Mouse (Mus musculus) testis, postnatal 10 days (tissue): ENCODE measurements around the gene Sod2.
"Not testable (repeated sequence)": the region's sequence is repeated elsewhere in the genome, so short reads cannot be mapped to it uniquely, and the experiment has no call there.

ENCODE experiments used
- DNase-seq: peaks from one replicate; pipeline ENCODE4 v3.0.0; 2021; ENCODE audit warnings: low spot score

Gene Sod2

DNA sequence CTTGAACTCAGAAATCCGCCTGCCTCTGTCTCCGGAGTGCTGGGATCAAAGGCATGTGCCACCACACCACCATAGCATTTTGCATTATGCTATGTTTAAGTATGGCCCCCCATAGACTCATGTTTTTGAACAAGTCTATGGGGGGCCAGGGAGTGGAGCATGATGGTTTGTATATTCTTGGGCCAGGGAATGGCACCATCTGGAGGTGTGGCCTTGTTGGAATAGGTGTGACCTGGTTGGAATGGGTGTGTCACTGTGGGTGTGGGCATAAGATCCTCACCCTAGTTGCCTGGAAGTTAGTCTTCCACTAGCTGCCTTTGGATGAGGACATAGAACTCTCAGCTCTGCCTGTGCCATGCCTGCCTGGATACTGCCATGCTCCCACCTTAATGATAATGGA, at the start of gene Sod2:
Sod2 (plus strand) TSS at position 301 of the 400 bp plus-strand sequence.
- DNase-seq: not testable (repeated sequence)

DNA sequence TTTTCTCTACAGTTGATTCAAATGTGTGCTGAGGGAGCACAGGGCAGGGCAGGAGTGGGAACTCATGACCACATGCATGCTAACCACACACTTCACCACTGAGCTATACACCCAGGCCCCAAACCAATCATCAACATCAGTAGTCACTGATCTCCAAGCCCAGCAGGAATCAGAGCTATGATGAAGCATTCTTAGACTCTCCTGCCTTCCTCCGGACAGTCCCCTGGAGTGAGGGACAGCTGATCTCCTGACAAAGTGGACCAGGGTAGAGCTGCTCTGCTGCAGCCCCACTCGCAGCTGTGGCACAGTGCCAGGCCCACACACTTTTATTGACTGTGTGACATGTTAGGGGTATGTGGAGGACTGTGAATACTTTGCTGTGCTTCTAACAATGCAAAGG, 47.3 kb upstream of the Sod2 start:
- DNase-seq: not testable (repeated sequence)

DNA sequence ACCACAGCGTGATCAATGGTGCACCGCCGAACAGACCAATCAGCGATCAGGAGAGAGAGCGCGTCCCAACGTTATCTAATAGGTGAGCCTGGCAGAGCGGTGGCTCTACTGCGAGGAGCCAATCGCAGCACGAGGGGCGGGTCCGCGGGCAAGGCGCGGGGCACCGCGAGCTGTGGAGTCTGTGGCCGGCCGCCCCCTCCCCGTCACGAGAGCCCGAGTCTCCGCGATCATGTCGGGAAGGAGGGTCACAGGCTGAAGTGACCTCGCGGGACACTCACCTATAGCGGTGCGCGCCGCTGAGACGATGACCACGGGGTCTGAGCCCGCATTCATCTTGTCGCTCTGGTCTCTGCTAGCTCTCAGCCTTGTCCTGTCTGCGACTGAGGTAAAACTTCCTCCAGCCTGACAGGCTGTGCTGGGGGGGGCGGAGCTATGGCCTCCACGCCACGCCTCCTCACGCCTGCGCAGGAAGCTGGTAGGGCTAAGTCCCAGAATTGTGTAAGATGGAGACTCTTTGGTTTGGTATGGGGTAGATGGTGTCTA, 46.2 kb upstream of the Sod2 start, which contains the start of gene Acat2:
Acat2 (minus strand) TSS at position 417 of the 543 bp plus-strand sequence.
- peak; percentile 97 for DNase-seq

DNA sequence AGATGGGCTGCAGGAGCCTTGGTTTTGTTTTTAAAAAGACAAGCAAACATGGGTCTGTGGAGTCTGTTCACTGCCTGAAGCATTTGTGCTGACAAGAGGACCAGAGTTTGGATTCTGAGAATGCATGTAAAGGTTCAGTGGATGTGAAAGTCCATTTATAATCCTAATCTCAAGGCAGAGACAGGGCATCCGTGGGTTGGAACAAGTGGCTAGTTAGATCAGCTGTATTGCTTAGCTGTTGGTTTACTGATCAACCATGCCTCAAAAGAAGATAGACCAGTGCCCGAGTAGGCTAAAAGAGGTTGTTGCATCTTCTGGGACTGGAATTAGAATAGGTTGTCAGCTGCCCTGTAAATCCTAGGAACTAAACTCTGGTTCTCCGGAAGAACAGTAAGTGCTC, 43.2 kb upstream of the Sod2 start:
- no peak for DNase-seq

DNA sequence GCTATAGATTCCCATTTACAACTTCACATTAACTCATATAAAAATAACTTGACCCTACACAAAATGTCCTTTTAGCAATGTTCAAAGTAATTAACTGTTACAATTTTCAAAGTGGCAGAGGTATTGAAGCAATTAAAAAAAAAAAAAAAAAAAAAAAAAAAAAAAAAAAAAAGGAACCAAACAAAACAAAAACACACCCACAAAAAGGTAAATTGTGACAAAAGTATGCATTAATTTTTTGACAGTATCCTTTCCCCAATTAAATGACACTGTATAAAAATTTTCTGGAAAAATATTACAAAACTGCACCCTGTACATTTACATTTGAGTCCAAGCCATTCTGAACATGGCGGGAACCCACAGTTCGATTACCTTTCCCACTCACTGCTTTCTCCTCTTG, 39.5 kb upstream of the Sod2 start:
- DNase-seq: no peak

DNA sequence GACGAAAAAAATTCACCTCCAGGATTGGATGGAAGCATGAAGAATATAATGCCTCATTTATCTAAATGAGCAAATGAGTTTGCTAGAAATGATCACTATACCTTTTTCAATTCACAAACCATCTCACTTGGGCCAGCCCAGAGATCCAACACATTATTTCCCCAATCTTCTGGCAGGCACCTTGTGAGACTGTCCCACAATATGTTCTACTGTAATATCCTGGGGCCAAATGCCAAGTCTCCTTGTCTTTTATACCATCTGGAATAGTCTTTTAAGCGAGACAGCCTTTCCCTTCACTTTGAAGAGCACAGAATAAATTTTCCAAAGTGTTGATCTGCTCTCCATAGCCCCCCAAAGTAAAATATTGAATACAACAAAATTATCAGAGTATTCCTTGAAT, 32.8 kb upstream of the Sod2 start:
- no peak for DNase-seq

DNA sequence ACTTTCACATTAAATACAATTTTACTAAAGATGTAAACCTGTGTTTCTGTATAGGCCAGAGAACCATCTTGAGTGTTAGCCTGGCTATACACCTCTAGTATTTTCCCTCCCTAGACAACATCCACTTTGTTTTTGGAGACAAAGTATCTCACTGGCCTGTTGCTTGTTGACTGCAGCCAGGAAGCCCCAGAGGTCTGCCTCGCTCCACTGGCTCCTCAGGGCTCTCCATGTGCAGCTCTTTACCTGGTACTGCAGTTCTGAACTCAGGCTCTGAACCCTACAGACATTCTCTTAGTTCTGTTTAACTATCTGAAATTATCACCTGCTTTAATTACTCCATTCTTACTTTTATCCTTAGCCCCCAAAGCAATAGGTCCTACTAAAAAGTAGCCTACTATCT, 28.1 kb upstream of the Sod2 start:
- no peak for DNase-seq

DNA sequence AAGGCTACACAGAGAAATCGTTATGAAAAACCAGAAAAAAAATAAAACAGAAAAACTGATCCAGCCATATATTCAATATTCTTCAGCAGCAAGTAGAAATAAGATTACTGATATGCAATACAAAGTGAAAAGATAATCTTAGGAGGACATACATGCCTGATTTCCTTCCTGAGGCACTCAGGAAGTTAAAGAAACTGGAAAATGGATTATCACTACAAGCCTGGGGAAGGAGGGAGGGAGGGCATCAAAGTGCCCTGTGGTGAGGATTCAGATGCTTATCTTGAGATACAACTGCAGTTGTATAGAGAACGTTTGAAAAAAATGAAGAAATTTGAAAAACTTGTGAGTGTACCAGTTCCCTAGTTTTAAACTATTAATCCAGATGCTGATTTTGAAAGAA, 22.7 kb upstream of the Sod2 start:
- DNase-seq: no peak

DNA sequence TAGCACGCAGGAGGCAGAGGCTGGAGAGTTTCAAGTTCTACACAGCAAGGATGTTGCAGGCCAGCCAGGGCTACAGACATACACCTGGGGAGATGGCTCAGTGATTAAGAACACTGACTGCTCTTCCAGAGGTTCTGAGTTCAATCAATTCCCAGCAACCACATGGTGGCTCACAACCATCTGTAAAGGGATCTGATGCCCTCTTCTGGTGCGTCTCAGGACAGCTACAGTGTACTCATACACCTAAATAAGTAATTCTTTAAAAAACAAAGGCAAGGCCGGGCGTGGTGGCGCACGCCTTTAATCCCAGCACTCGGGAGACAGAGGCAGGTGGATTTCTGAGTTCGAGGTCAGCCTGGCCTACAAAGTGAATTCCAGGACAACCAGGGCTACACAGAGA, 18.6 kb upstream of the Sod2 start:
- DNase-seq: not testable (repeated sequence)

DNA sequence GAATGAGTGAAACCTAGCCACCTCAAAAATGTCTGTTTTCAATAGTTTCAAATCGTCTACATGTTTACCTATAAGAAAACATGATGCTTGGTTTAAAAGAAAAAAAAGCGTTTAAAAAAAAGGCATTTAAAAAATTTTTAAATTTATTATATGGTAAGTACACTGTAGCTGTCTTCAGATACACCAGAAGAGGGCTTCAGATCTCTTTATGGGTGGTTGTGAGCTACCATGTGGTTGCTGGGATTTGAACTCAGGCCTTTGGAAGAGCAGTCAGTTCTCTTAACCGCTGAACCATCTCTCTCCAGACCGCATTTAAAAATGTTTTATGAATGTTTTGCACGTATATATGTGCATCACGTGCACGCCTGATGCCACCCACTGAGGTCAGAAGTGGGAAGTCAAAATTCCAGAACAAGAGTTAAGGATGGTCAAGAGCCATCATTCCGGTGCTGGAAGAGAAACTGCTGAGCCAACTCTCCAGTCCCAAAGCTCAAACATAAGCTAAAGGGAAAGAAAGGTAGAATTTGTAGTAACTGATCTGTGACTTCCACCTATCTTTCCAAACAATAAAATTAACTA, 16.0 kb upstream of the Sod2 start:
- DNase-seq: no peak

DNA sequence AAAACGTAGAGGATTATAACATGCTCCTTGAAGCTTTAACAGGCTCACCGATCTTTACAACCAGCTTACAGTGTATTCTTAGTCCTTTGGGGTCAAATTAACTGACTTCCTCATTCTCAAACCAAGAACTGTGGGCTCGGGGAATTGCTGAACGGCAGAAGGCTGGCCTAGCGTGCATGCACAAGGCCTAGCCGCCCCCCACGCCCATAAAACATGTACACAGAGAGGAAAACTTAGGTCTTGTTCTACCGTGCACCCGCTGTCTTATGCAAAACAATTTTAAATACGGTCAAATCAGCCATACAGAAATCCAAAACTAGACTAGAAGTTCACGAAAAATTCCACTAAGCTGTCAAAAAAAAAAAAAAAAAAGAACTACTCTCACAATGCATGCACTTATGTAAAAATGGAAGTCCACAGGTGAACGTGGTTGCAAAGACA, 15.4 kb upstream of the Sod2 start:
- DNase-seq: no peak

DNA sequence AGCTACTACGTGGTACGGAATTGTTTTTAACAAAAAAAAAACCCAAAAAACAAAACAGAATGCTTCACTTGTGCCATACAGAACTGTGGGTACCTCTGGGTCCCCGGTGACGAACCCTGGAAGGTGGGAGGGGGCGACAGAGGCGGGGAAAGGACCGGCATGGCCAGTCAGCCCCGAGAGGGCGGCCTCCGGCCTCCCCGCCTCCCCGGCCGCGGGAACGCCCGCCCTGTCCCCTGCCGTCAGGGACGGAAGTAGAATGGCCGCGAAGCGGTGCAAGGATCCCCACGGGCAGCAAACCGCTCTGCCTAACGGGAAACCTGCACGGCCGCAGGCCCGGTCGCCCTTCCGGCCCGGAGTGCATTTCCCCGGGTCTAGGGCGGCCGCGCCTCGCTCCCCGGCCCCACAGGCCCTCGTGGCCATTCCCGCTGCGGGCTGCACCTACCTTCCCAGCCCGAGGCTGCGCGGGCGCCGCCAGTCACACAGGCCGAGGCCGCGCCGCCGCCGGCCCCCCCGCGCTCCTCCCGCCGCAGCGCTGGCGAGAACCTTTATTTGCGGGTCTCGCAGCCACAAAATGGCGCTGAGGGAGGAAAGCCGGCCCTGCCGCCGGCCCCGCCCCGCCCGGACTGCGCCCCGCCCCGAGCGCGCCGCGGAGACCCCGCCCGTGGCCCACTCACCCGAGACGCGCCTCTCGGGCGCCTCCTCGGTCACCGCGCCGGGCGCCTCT, 14.8 kb upstream of the Sod2 start:
- peak; percentile 94 for DNase-seq

DNA sequence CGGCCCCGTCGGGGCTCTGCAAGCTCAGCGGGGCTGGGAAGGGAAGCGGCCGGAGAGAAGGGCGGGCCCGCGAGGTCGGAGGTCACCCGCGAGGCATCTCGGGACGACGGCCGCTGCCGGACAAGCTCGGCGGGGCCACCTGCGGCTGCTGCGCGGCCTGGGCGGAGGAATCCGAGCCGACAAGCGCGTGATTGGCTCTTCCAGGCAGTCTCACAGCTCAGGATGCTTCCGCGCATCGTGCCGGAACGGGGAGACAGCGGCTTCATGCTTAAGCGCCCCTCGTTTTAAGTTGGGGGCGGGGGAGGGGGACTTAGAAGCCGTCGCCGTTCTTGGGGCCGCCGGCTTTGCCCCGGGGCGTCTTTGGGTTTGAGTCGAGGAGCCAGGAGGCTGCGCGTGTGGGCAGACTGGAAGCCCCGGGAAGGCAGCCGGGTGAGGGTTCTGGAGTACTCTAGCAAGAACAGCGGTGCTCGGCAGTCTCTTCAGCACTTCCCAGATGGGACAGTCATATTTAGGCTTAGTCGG, 14.1 kb upstream of the Sod2 start:
- DNase-seq: peak; percentile 95

DNA sequence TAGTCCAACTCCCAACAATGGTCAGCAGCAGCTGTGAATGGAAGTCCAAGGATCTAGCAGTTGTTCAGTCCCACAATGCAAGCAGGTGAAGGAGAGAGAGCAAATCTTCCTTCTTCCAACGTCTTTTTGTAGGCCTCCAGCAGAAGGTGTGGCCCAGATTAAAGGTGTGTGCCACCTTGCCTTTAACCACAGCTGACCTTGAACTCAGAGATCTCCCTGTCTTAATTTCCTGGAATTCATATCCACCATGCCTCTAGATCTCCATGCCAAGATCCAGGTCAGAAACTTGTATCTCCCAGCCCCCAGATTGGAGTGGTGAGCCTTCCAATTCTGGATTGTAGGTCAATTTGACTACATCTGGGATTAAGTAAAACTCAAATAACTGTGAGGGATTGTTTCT, 12.6 kb upstream of the Sod2 start, which contains the start of gene Wtap:
Wtap (minus strand) TSS at position 101 of the 400 bp plus-strand sequence.
- DNase-seq: no peak

DNA sequence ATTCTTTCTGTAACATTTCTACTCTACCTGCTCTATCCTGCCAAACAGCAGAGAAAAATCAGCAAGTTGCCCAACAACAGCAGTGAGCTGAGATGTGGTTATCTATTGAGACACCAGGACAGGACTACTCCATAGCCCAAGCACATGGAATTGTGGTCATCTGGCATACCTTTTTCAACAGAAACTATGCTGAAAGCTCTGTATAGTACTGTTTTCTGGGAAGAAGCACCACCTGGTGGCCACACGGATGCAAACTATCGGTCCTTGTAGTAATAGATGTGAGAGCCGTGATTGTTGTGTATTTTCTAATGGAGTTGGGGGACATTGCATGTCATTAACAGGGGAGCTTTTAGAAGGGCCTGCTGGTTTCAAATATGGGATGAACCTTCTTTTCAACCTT, 10.3 kb upstream of the Sod2 start:
- peak; percentile 67 for DNase-seq

DNA sequence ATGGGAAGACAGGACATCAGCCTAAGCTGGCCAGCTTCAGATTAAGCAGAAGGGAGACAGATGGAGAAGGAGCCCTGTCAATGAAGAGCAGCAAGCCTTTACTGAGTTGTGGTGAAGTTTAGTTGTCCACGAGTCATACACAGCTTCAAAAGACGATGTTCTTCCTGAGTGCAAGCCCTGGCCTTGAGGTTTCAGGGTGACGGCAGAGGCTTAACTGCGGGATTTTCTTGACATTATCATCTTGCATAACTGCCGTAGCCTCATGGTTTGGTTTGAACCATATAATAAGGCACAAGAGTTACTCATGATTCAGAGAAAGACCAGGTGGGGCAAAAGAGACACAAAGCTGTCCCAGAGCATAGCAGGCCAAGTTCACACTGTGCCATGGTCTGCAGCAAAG, 8.8 kb upstream of the Sod2 start:
- no peak for DNase-seq

DNA sequence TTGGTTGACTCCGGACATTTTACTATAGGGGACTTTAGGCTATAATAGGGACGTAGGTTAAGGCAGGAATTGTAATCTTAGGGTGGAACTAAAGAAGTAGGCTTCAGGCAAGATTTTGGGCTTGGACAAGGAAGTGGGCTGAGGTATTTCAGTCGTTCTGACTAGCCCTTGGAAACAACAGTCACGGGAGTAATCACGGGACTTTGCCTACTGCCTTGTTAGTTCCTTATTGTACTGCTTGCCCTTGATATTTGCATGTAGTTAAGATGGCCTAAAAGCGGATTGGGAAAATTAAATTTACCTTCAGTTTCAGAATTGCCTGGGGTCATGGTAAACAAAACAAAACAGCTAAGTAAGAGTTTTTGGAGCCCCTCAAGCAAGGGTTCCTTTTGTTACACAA, 7.6 kb upstream of the Sod2 start:
- DNase-seq: no peak

DNA sequence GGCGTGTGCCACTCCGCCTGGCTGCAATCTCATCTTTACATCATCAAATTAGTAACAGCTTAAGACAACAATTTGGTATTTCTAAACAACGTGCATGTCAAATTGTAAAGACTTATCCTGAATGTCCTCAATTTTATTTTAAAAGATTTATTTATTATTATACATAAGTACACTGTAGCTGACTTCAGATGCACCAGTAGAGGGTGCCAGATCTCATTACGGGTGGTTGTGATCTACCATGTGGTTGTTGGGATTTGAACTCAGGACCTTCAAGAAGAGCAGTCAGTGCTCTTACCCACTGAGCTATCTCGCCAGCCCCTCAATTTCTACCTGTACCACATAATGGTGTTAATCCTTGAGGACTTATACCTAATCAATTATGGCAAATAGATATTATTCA, 4.4 kb upstream of the Sod2 start:
- DNase-seq: not testable (repeated sequence)

DNA sequence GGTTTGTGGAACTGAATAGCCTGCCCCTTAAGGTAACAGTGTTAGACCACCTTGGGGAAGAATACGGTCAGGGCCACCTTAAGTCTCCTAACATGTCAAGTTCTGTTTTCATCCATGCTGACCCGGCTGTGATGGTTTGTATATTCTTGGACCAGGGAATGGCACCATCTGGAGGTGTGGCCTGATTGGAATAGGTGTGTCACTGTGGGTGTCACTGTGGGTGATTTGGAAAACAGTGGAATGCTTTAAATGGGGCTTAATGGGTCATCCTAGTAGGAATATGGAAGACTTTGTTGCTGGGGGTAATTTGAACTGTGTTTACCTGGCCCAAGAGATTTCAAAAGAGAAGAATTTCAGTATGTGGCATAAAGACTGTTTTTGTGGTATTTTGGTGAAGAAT, 2.2 kb upstream of the Sod2 start:
- not testable (repeated sequence) for DNase-seq

DNA sequence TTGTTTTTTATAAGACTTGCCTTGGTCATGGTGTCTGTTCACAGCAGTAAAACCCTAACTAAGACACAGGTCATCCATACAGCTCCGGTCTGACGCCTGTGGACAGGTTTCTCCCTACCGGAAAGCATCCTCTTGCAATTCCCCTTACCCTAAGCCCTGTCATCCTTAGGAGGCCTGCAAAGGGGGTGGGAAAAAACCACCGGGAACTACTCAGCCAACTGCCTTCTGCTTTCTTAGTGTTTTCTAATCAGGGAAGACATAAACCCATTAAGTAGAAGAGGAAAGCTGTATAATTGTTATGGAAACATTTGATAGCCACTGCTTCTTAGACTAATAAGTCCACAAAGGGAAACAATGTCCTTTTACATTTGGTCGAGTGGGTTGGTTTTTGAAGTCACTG, 338 bp downstream of the Sod2 start:
- DNase-seq: no peak

DNA sequence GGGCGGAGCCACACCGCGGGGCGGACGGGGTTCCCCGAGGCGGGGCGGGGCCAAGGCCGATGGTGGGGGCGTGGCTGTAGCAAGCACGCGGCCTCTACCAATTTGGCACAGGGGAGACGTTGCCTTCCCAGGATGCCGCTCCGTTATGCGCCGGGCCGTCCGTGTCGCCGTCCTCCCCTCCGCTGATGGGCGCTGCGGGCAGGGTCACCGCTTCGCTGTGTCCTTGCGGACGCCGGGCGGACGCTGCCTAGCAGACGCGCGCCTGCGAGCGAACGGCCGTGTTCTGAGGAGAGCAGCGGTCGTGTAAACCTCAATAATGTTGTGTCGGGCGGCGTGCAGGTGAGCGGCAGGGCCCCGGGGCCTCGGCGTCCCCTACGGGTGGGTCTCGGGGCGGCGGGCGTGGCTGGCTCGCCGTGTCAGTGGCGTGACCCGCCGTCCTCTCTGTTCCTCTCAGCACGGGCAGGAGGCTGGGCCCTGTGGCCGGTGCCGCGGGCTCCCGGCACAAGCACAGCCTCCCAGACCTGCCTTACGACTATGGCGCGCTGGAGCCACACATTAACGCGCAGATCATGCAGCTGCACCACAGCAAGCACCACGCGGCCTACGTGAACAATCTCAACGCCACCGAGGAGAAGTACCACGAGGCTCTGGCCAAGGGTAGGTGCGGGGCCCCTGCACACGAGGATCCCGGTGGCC, 1.2 kb downstream of the Sod2 start:
- peak; percentile 100 for DNase-seq

DNA sequence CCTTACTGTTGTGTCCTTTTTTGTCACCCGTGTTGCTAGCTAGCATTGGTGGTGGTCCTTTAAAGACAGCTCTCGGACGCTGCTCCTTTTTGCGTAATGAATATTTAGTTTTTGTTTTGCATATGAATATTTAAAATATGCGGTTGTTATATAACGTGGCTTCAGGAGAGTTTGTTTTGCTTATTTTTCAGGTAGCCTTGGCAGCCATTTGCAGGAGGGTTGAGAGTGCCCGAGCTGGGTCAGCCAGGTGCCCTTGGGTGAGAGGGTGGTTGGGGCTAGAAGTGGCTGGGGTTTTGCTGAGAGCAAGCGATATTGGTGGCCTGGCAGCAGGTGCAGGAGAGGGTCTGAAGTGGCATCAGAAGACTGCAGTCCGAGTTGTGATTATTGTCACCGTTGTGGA, 1.9 kb downstream of the Sod2 start:
- DNase-seq: peak; percentile 47

DNA sequence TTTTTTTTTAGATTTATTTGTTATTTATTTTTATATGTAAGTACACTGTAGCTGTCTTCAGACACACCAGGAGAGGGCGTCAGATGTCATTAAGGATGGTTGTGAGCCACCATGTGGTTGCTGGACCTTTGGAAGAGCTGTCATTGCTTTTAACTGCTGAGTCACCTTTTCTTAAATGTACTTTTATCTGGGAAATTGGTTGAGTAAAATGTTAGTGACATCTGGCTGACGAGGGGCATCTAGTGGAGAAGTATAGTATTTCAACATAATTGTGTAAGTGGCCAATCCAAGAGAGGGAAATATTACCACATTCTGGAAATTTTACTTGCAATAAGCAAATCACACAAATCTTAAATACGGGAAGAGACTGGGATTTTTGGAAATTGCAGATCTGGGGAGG, 3.2 kb downstream of the Sod2 start:
- no peak for DNase-seq
